Mouse (Mus musculus): Measurements from ENCODE around the gene Syt16.

The Syt16 gene

DNA sequence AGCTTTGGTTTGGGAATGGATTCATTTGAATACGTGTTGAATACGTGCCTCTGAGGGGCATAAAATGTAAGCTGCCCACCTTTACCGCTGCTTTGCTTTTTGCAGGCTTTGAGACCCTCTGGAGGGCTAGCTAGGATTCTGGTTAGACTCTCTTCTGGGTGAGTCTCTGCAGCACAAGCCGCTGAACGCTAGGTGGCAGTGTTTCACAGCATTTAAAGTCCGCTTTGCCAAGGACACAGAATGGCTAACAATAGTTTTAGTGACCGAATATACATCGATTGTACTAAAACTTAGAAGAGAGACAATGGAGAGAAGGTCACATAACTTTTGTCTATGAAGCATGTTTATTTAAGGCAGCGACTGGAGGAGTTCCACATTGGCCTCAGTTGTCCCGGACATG lies 322.9 kb downstream of the Syt16 start:
- DNase-seq: peak; percentile 14

DNA sequence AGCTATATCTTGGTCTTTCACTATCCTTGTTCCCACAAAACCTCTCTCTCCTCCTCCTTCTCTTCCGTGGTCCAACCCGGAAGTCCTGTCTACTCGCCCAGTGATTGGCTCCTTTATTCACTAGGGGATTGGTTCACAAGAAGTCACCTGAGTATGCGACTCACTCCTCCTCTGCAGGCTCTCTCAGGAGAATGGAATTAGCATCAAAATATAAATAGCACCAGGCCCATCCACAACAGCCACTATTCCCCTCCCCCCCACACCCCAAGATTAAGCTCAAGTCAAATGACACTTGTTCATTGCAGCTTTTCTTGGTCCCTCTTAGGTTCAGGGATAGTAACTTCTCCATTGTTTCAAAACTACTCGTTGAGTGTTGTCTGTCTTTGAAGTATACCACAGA lies 324.5 kb downstream of the Syt16 start:
- DNase-seq: no peak

All from kidney, adult 11 months (tissue).